Mouse (Mus musculus) olfactory bulb, adult 2 months (tissue): ENCODE measurements around the gene Ankfn1.

Source experiments
- CTCF ChIP-seq: fragments of 200-500 bp; IDR thresholded peaks from 2 replicates; pipeline ENCODE4 v1.5.1; 2012; ENCODE audit warnings: low read depth, mild to moderate bottlenecking, low read length, moderate library complexity; ENCODE audit not compliant: insufficient read depth
- POLR2A ChIP-seq: fragments of 200-500 bp; IDR thresholded peaks from 2 replicates; pipeline ENCODE4 v1.6.1; 2012; ENCODE audit warnings: mild to moderate bottlenecking, low read depth, low read length, moderate library complexity; ENCODE audit not compliant: insufficient read depth

GRCm38 (mm10) chr11:89708526-89708925, 68.9 kb downstream of the Ankfn1 start:
- no peak for TF ChIP-seq CTCF
- no peak for TF ChIP-seq POLR2A
